In the genomic region with DNA sequence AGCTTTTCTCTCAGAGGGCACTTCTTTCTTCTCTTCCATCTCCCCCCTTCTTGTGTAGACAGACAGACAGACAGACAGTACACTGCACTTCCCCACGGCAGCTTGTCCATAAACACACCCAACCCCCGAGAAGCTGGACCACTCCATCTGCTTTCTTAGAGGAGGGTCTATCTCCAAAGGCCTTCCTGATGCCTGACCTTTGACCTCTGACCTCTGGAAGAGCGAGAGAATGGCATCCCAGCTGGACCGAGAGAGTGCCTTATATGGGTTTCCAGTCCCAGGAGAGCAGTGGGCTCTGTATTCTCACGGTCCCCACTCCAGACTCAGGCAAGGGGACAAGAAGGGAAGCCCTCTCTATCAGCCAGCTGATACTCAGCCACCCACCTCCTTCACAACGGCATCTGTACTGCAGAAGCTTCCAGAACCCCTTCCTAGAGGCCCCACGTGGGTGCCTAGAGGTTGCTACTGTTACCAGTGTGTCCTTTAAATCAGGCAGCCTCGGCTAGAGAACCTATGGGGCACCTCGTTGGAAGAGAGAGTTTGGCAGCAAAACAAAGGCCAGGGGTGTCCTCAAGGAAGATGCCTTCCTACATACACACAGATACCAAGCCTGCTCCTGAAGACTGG, we compare ENCODE assay signal across 19 mouse cellular contexts. TPM values are rescaled to one million over a fixed set of nuclear protein-coding genes. Genes with fewer than 3 reads are reported as not detected.
A peak's percentile ranks its signal among the peaks of the same experiment; 100 is the strongest.
DNase-seq lines count a peak whose midpoint lies in the region; ATAC-seq and TF ChIP-seq lines count a peak whose summit lies in the region.
"Had no signal": no experiment of that assay in that cellular context is flagged by ENCODE, and none has a peak within 500 bp of the region (broad histone marks: within the 10 kb centered on the region; RNA-seq: fewer than 3 reads in every experiment).

No protein-coding gene starts in this region.

- TF ChIP-seq POLR2A in testis, adult 2 months (IDR thresholded peaks at IDR 0.05; ENCODE audit: control insufficient read depth, low read depth, low read length) = no peak

- H3K27ac ChIP-seq in forebrain, embryonic 14.5 days (ENCODE audit: low read depth, low read length) = 0 out of 2 replicates have a peak overlapping the region, but pooled peaks have one; percentile 15
- no peak overlapping the region for H3K27ac ChIP-seq in forebrain, embryonic 11.5 days (ENCODE audit: low read depth, low read length)
- H3K27ac ChIP-seq in intestine, embryonic 16.5 days (ENCODE audit: low read length) = peak overlapping the region; percentile 52
- H3K27ac ChIP-seq in intestine, postnatal 0 days (ENCODE audit: low read depth, low read length) = no peak overlapping the region
- peak overlapping the region; percentile 28; the same call in 1 of the 2 replicates for H3K27ac ChIP-seq in testis, adult 2 months (ENCODE audit: control insufficient read depth, insufficient read depth, low read depth, low read length)
- H3K27ac ChIP-seq: forebrain, embryonic 15.5 days; hindbrain, embryonic 15.5 days; neural tube, embryonic 13.5 days; stomach, postnatal 0 days had no signal

- H3K4me2 ChIP-seq in forebrain, embryonic 14.5 days (ENCODE audit: low read length) = no peak overlapping the region
- H3K4me2 ChIP-seq in forebrain, embryonic 11.5 days (ENCODE audit: low read depth, low read length, severe bottlenecking) = no peak overlapping the region
- no peak overlapping the region for H3K4me2 ChIP-seq in intestine, embryonic 16.5 days (ENCODE audit: low read depth, low read length)
- H3K4me2 ChIP-seq in intestine, postnatal 0 days (replicated peaks; ENCODE audit: low read depth) = no peak overlapping the region
- H3K4me2 ChIP-seq: forebrain, embryonic 15.5 days; hindbrain, embryonic 15.5 days; liver, embryonic 11.5 days; neural tube, embryonic 13.5 days had no signal

- no peak overlapping the region for H3K9ac ChIP-seq in forebrain, embryonic 14.5 days (ENCODE audit: low read length)
- H3K9ac ChIP-seq in forebrain, embryonic 11.5 days (ENCODE audit: low read length) = no peak overlapping the region
- 0 out of 2 replicates have a peak overlapping the region, but pooled peaks have one; percentile 10 for H3K9ac ChIP-seq in intestine, embryonic 16.5 days (ENCODE audit: low read depth, low read length)
- H3K9ac ChIP-seq in intestine, postnatal 0 days (ENCODE audit: low read depth, low read length) = no peak overlapping the region; the same call in 1 of the 2 replicates
- H3K9ac ChIP-seq: forebrain, embryonic 15.5 days; hindbrain, embryonic 15.5 days; neural tube, embryonic 13.5 days had no signal

- no peaks in the 10 kb centered on the region for H3K36me3 ChIP-seq in forebrain, embryonic 14.5 days (ENCODE audit: control insufficient read depth, insufficient read depth, low read length)
- no peaks in the 10 kb centered on the region for H3K36me3 ChIP-seq in forebrain, embryonic 11.5 days (ENCODE audit: control insufficient read depth, insufficient read depth, low read length)
- no peaks in the 10 kb centered on the region for H3K36me3 ChIP-seq in intestine, embryonic 16.5 days (ENCODE audit: control insufficient read depth, insufficient read depth, low read length)
- H3K36me3 ChIP-seq in intestine, postnatal 0 days (ENCODE audit: control insufficient read depth, insufficient read depth) = no peaks in the 10 kb centered on the region
- H3K36me3 ChIP-seq in testis, adult 2 months (ENCODE audit: control insufficient read depth, insufficient read depth, low read length) = no peaks in the 10 kb centered on the region
- H3K36me3 ChIP-seq: forebrain, embryonic 15.5 days; hindbrain, embryonic 15.5 days; neural tube, embryonic 13.5 days had no signal

- no peak for ATAC-seq in forebrain, embryonic 14.5 days
- no peak for ATAC-seq in forebrain, embryonic 11.5 days (replicated peaks; ENCODE audit: low FRiP score)
- ATAC-seq in intestine, embryonic 16.5 days = no peak
- no peak for ATAC-seq in intestine, postnatal 0 days
- ATAC-seq: forebrain, embryonic 15.5 days; midbrain, embryonic 16.5 days had no signal

- DNase-seq in forebrain, embryonic 14.5 days (ENCODE audit: low spot score) = no peak
- DNase-seq in forebrain, embryonic 11.5 days (ENCODE audit: low spot score) = no peak
- DNase-seq in testis, postnatal 10 days (ENCODE audit: low spot score) = no peak
- no peak for DNase-seq in right cerebral cortex, postnatal 25 days
- no peak for DNase-seq in right cerebral cortex, adult 2 months (ENCODE audit: low spot score in 2 of 2)
- DNase-seq: kidney, adult 2 months; lung, postnatal 4 days; spleen, adult 18-20 months; thymus, postnatal 4 days had no signal

- H3K4me1 ChIP-seq in forebrain, embryonic 14.5 days (ENCODE audit: control insufficient read depth, insufficient read depth, low read length) = peaks cover 39% of the 10 kb centered on the region
- H3K4me1 ChIP-seq in forebrain, embryonic 11.5 days (replicated peaks; ENCODE audit: control insufficient read depth, insufficient read depth, low read length) = peaks cover 29% of the 10 kb centered on the region
- peaks cover 43% of the 10 kb centered on the region for H3K4me1 ChIP-seq in intestine, embryonic 16.5 days (ENCODE audit: control insufficient read depth, insufficient read depth, low read length)
- peaks cover 9% of the 10 kb centered on the region for H3K4me1 ChIP-seq in intestine, postnatal 0 days (replicated peaks; ENCODE audit: control insufficient read depth, insufficient read depth, low read length)
- peaks cover 24% of the 10 kb centered on the region for H3K4me1 ChIP-seq in testis, adult 2 months (ENCODE audit: control insufficient read depth, insufficient read depth, low read length)

- H3K9me3 ChIP-seq in forebrain, embryonic 14.5 days (replicated peaks; ENCODE audit: control insufficient read depth, low read length) = no peaks in the 10 kb centered on the region
- no peaks in the 10 kb centered on the region for H3K9me3 ChIP-seq in forebrain, embryonic 11.5 days (ENCODE audit: control insufficient read depth, low read length)
- H3K9me3 ChIP-seq in intestine, embryonic 16.5 days (ENCODE audit: control insufficient read depth, low read length) = no peaks in the 10 kb centered on the region
- H3K9me3 ChIP-seq in intestine, postnatal 0 days (ENCODE audit: control insufficient read depth) = no peaks in the 10 kb centered on the region
- H3K9me3 ChIP-seq: forebrain, embryonic 15.5 days; hindbrain, embryonic 15.5 days; neural tube, embryonic 13.5 days had no signal

- 30% methylated on average over 9 of the region's 9 CpGs for WGBS in forebrain, embryonic 14.5 days
- 26% methylated on average over 9 of the region's 9 CpGs for WGBS in forebrain, embryonic 11.5 days
- 23% methylated on average over 9 of the region's 9 CpGs for WGBS in intestine, embryonic 16.5 days
- WGBS in intestine, postnatal 0 days = 40% methylated on average over 9 of the region's 9 CpGs

- TF ChIP-seq CTCF in intestine, postnatal 0 days (IDR thresholded peaks at IDR 0.05; ENCODE audit: low read depth) = no peak
- TF ChIP-seq CTCF in testis, adult 2 months (IDR thresholded peaks at IDR 0.05; ENCODE audit: control insufficient read depth, insufficient read depth, insufficient replicate concordance, low read depth, low read length) = no peak

- H3K27me3 ChIP-seq in forebrain, embryonic 14.5 days (replicated peaks; ENCODE audit: control insufficient read depth, insufficient read depth, low read length) = 0 out of 2 replicates have a peak, but pooled peaks cover 4% of the 10 kb centered on the region
- H3K27me3 ChIP-seq in forebrain, embryonic 11.5 days (ENCODE audit: control insufficient read depth, insufficient read depth, low read length) = peaks cover 15% of the 10 kb centered on the region
- H3K27me3 ChIP-seq in intestine, embryonic 16.5 days (replicated peaks; ENCODE audit: control insufficient read depth, insufficient read depth, low read length) = no peaks in the 10 kb centered on the region
- no peaks in the 10 kb centered on the region for H3K27me3 ChIP-seq in intestine, postnatal 0 days (replicated peaks; ENCODE audit: control insufficient read depth, insufficient read depth, low read length)
- no peaks in the 10 kb centered on the region for H3K27me3 ChIP-seq in testis, adult 2 months (ENCODE audit: control insufficient read depth, insufficient read depth, low read length)

- H3K4me3 ChIP-seq in forebrain, embryonic 14.5 days (ENCODE audit: low read depth, low read length) = no peak overlapping the region
- H3K4me3 ChIP-seq in forebrain, embryonic 11.5 days (ENCODE audit: low read depth, low read length) = no peak overlapping the region
- H3K4me3 ChIP-seq in intestine, embryonic 16.5 days (ENCODE audit: low read length) = no peak overlapping the region
- no peak overlapping the region for H3K4me3 ChIP-seq in intestine, postnatal 0 days (ENCODE audit: low read depth, low read length)
- H3K4me3 ChIP-seq in testis, adult 2 months (ENCODE audit: control insufficient read depth, low read depth, low read length) = no peak overlapping the region
- H3K4me3 ChIP-seq: forebrain, embryonic 15.5 days; hindbrain, embryonic 15.5 days; neural tube, embryonic 13.5 days had no signal

RNA-seq across cellular contexts. Expression of gene Foxp4, which starts 54.1 kb away (rescaled TPM):
- polyA plus RNA-seq in forebrain, embryonic 14.5 days (2014; fragmentation: Nextera tagmentation; extraction: Ambion mirVana) = 20.3 and 29.9 TPM in 2 replicates
- polyA plus RNA-seq in forebrain, embryonic 11.5 days (2014; fragmentation: Nextera tagmentation; extraction: Ambion mirVana) = 26.1 and 27.8 TPM in 2 replicates
- polyA plus RNA-seq in intestine, embryonic 16.5 days (2015; fragmentation: Nextera tagmentation; extraction: Ambion mirVana) = 12.5 and 13.6 TPM in 2 replicates
- 12.9 and 13.3 TPM in 2 replicates for polyA plus RNA-seq in intestine, postnatal 0 days (2015; fragmentation: Nextera tagmentation; extraction: Ambion mirVana)
- 7.6 and 7.8 TPM in 2 replicates for polyA plus RNA-seq in testis, adult 2 months (2012; rRNA removed)

RNA-seq across cellular contexts. Expression of gene 1700122O11Rik, which starts 59.6 kb away (rescaled TPM):
- polyA plus RNA-seq in forebrain, embryonic 14.5 days (2014; fragmentation: Nextera tagmentation; extraction: Ambion mirVana) = not detected in 2 replicates
- not detected in 2 replicates for polyA plus RNA-seq in forebrain, embryonic 11.5 days (2014; fragmentation: Nextera tagmentation; extraction: Ambion mirVana)
- not detected in 2 replicates for polyA plus RNA-seq in intestine, embryonic 16.5 days (2015; fragmentation: Nextera tagmentation; extraction: Ambion mirVana)
- polyA plus RNA-seq in intestine, postnatal 0 days (2015; fragmentation: Nextera tagmentation; extraction: Ambion mirVana) = not detected in 2 replicates
- polyA plus RNA-seq in testis, adult 2 months (2012; rRNA removed) = 19.1 and 19.7 TPM in 2 replicates
- polyA plus RNA-seq: embryonic facial prominence, embryonic 14.5 days; forebrain, embryonic 15.5 days; hindbrain, embryonic 15.5 days; kidney, adult 2 months; liver, embryonic 11.5 days; midbrain, embryonic 16.5 days; neural tube, embryonic 13.5 days; stomach, postnatal 0 days had no signal

Comparison
In these comparisons a context has a peak if more than half of its experiments do, and no peak if none do; other contexts are left out.
1. H3K27ac ChIP-seq: peak in forebrain, embryonic 14.5 days (single experiment), intestine, embryonic 16.5 days (single experiment) and testis, adult 2 months (single experiment); none in forebrain, embryonic 11.5 days (single experiment) and intestine, postnatal 0 days (single experiment).
2. RNA of gene 1700122O11Rik, which starts 59.6 kb away (polyA plus RNA-seq): 19.1 to 19.7 TPM in testis, adult 2 months; not detected in intestine, embryonic 16.5 days, not detected in intestine, postnatal 0 days, not detected in forebrain, embryonic 14.5 days and not detected in forebrain, embryonic 11.5 days; every median in the first group is over 10 times any median in the second.